16 mouse cellular contexts compared by ENCODE assay signal in genomic region chr13:49708311-49708710, GRCm38 (mm10).
"Had no signal": no experiment of that assay in that cellular context is flagged by ENCODE, and none has a peak within 500 bp of the region (broad histone marks: within the 10 kb centered on the region; RNA-seq: fewer than 3 reads in every experiment).

No protein-coding gene starts in this region.

- H3K4me2 ChIP-seq: liver, embryonic 13.5 days; midbrain, embryonic 11.5 days; midbrain, embryonic 15.5 days; neural tube, embryonic 13.5 days; stomach, embryonic 15.5 days had no signal

- H3K4me3 ChIP-seq: left cerebral cortex, adult 2 months; liver, embryonic 13.5 days; midbrain, embryonic 15.5 days; neural tube, embryonic 13.5 days; stomach, embryonic 15.5 days had no signal

- H3K4me1 ChIP-seq: midbrain, embryonic 15.5 days; stomach, embryonic 15.5 days had no signal

- ATAC-seq: midbrain, embryonic 15.5 days had no signal

- H3K9me3 ChIP-seq: liver, embryonic 13.5 days; midbrain, embryonic 15.5 days; neural tube, embryonic 13.5 days; stomach, embryonic 15.5 days had no signal

- H3K9ac ChIP-seq: liver, embryonic 13.5 days; midbrain, embryonic 15.5 days; neural tube, embryonic 13.5 days; stomach, embryonic 15.5 days had no signal

- H3K27me3 ChIP-seq: liver, embryonic 13.5 days; midbrain, embryonic 15.5 days; neural tube, embryonic 13.5 days; stomach, embryonic 15.5 days had no signal

- H3K27ac ChIP-seq: left cerebral cortex, adult 2 months; liver, embryonic 13.5 days; midbrain, embryonic 15.5 days; neural tube, embryonic 13.5 days; stomach, embryonic 15.5 days had no signal

- DNase-seq: kidney, postnatal 10 days; kidney, postnatal 36 days; layer of hippocampus, postnatal 36 days; liver, embryonic 13.5 days; lung, adult 2 months; lung, postnatal 14 days; lung, postnatal 4 days; retina, postnatal 1 day; right cerebral cortex, postnatal 25 days; spleen, adult 18-20 months; thymus, postnatal 25 days had no signal
